Mouse (Mus musculus) MEL (cell line): ENCODE results near the gene Tulp4.

Source experiments
- CHD2 ChIP-seq: IDR thresholded peaks from 2 replicates; pipeline ENCODE4 v1.6.1; 2011; ENCODE audit warnings: low read length, improper control_type of control experiment
- CTCF ChIP-seq, 3 experiments: IDR thresholded peaks in 2 of 3; conservative IDR thresholded peaks in 1 of 3; 2 replicates each; pipeline ENCODE4 v1.5.1; 2011 to 2012; ENCODE audit warnings: low read length in 3 of 3, low read depth in 2 of 3, mild to moderate bottlenecking in 2 of 3, improper control_type of control experiment in 1 of 3, inconsistent platforms in 1 of 3, mixed read lengths in 1 of 3, moderate library complexity in 1 of 3; ENCODE audit not compliant: control insufficient read depth in 1 of 3, insufficient read depth in 1 of 3, poor library complexity in 1 of 3, severe bottlenecking in 1 of 3
- ELF1 ChIP-seq: IDR thresholded peaks from 2 replicates; pipeline ENCODE4 v1.6.1; 2014; ENCODE audit warnings: low read depth, mild to moderate bottlenecking, inconsistent platforms, low read length, improper control_type of control experiment, moderate library complexity
- GATA1 ChIP-seq: IDR thresholded peaks from 2 replicates; pipeline ENCODE4 v1.6.1; 2011; ENCODE audit warnings: low read depth, low read length, improper control_type of control experiment
- MAFK ChIP-seq: IDR thresholded peaks from 2 replicates; pipeline ENCODE4 v1.6.1; 2011; ENCODE audit warnings: low read depth, mild to moderate bottlenecking, low read length, improper control_type of control experiment, borderline replicate concordance
- MAX ChIP-seq: IDR thresholded peaks from 2 replicates; pipeline ENCODE4 v1.6.1; 2011; ENCODE audit warnings: low read length, improper control_type of control experiment
- MAZ ChIP-seq: IDR thresholded peaks from 2 replicates; pipeline ENCODE4 v1.6.1; 2012; ENCODE audit warnings: low read depth, mild to moderate bottlenecking, inconsistent platforms, low read length, improper control_type of control experiment
- MEF2A ChIP-seq: IDR thresholded peaks from 2 replicates; pipeline ENCODE4 v1.6.1; 2014; ENCODE audit warnings: low read depth, mild to moderate bottlenecking, inconsistent platforms, low read length, improper control_type of control experiment; ENCODE audit not compliant: poor library complexity, insufficient replicate concordance, severe bottlenecking; ENCODE audit errors: extremely low read depth
- MYB ChIP-seq: IDR thresholded peaks from 2 replicates; pipeline ENCODE4 v1.6.1; 2011; ENCODE audit warnings: mild to moderate bottlenecking, low read depth, low read length, improper control_type of control experiment
- POLR2A ChIP-seq, 2 experiments: IDR thresholded peaks; 2 replicates each; pipeline ENCODE4 v1.6.1; 2011 to 2012; ENCODE audit warnings: low read length in 2 of 2, mild to moderate bottlenecking in 2 of 2, control low read depth in 1 of 2, improper control_type of control experiment in 1 of 2, low read depth in 1 of 2, moderate library complexity in 1 of 2; ENCODE audit not compliant: control insufficient read depth in 1 of 2, insufficient read depth in 1 of 2, poor library complexity in 1 of 2
- TBP ChIP-seq: IDR thresholded peaks from 2 replicates; pipeline ENCODE4 v1.8.0; 2011; ENCODE audit warnings: low read depth, low read length, improper control_type of control experiment
- TCF12 ChIP-seq: IDR thresholded peaks from 2 replicates; pipeline ENCODE4 v1.6.1; 2014; ENCODE audit warnings: low read depth, mild to moderate bottlenecking, inconsistent platforms, low read length, improper control_type of control experiment, moderate library complexity
- ZMIZ1 ChIP-seq: IDR thresholded peaks from 2 replicates; pipeline ENCODE4 v1.6.1; 2012; ENCODE audit warnings: low read depth, mild to moderate bottlenecking, inconsistent platforms, low read length, improper control_type of control experiment, moderate library complexity
- ZNF384 ChIP-seq: IDR thresholded peaks from 2 replicates; pipeline ENCODE4 v1.6.1; 2012; ENCODE audit warnings: low read depth, mild to moderate bottlenecking, inconsistent platforms, low read length, improper control_type of control experiment

GRCm38 (mm10) chr17:6066021-6066420 lies 40.2 kb upstream of the Tulp4 start:
- TF ChIP-seq POLR2A (IDR thresholded peaks at IDR 0.05; ENCODE audit: control insufficient read depth in 1 of 2, insufficient read depth in 1 of 2, low read depth in 1 of 2, low read length in 2 of 2, poor library complexity in 1 of 2) (no peak), CTCF (IDR thresholded peaks at IDR 0.05 in 2 of 3, conservative IDR thresholded peaks at IDR 0.05 in 1 of 3; ENCODE audit: control insufficient read depth in 1 of 3, insufficient read depth in 1 of 3, low read depth in 2 of 3, low read length in 3 of 3, poor library complexity in 1 of 3, severe bottlenecking in 1 of 3) (no peak), MAX (no peak), ELF1 (no peak), CHD2 (no peak), MYB (no peak), ZMIZ1 (no peak), ZNF384 (no peak), TCF12 (no peak), TBP (no peak), MAFK (no peak), MAZ (no peak), MEF2A (no peak), GATA1 (no peak)
